Mouse (Mus musculus) kidney, embryonic 16.5 days (tissue): ENCODE data around the gene Amigo1. TPM values are rescaled to one million over a fixed set of nuclear protein-coding genes. Genes with fewer than 3 reads are reported as not detected.
A peak's percentile ranks its signal among the peaks of the same experiment; 100 is the strongest.

Experiments
- ATAC-seq: fragments of 200-750 bp; cut with Nextera tagmentation; 2 replicates; pipeline ENCODE4 v1.8.0; 2017; ENCODE audit warnings: moderate TSS enrichment; ENCODE audit not compliant: low FRiP score, low TSS enrichment
- H3K27ac ChIP-seq: fragments of 300-500 bp; sonication (generic); 2 replicates; pipeline ENCODE4 v1.5.1; 2014; ENCODE audit warnings: low read length
- H3K27me3 ChIP-seq: fragments of 300-500 bp; sonication (generic); 2 replicates; pipeline ENCODE4 v1.6.1; 2014; ENCODE audit warnings: low read length, control low read depth, mixed read lengths; ENCODE audit not compliant: insufficient read depth
- H3K36me3 ChIP-seq: fragments of 300-500 bp; sonication (generic); 2 replicates; pipeline ENCODE4 v1.6.1; 2014; ENCODE audit warnings: low read length, control low read depth, mixed read lengths; ENCODE audit not compliant: insufficient read depth
- H3K4me1 ChIP-seq: fragments of 300-500 bp; sonication (generic); 2 replicates; pipeline ENCODE4 v1.6.1; 2014; ENCODE audit warnings: low read length, control low read depth, mixed read lengths; ENCODE audit not compliant: insufficient read depth
- H3K4me2 ChIP-seq: fragments of 300-500 bp; sonication (generic); replicated peaks from 2 replicates; pipeline ENCODE4 v1.6.1; 2014; ENCODE audit warnings: low read depth, low read length
- H3K4me3 ChIP-seq: fragments of 300-500 bp; sonication (generic); 2 replicates; pipeline ENCODE4 v1.5.1; 2014; ENCODE audit warnings: mild to moderate bottlenecking, low read length
- H3K9ac ChIP-seq: fragments of 300-500 bp; sonication (generic); replicated peaks from 2 replicates; pipeline ENCODE4 v1.6.1; 2014; ENCODE audit warnings: low read length
- H3K9me3 ChIP-seq: fragments of 300-500 bp; sonication (generic); 2 replicates; pipeline ENCODE4 v1.6.1; 2016; ENCODE audit warnings: low read length, control low read depth
- WGBS: fragments of 180-500 bp; shearing (Covaris S2); extraction: QIAGEN DNeasy Blood & Tissue Kit; methylation state at CpG from one replicate; pipeline ENCODE4 v1.1.7; 2014; 5-methylcytosine and 5-hydroxymethylcytosine counted together
- polyA plus RNA-seq: library from polyadenylated mRNA; unstranded; fragments of >200 nt; fragmentation: Nextera tagmentation; extraction: Ambion mirVana; gene quantifications from 2 replicates; pipeline ENCODE4 v1.2.1, GENCODE M21; 2015

Gene Amigo1
- polyA plus RNA-seq, 1 experiment from 2014 or later: 5.8 TPM

DNA sequence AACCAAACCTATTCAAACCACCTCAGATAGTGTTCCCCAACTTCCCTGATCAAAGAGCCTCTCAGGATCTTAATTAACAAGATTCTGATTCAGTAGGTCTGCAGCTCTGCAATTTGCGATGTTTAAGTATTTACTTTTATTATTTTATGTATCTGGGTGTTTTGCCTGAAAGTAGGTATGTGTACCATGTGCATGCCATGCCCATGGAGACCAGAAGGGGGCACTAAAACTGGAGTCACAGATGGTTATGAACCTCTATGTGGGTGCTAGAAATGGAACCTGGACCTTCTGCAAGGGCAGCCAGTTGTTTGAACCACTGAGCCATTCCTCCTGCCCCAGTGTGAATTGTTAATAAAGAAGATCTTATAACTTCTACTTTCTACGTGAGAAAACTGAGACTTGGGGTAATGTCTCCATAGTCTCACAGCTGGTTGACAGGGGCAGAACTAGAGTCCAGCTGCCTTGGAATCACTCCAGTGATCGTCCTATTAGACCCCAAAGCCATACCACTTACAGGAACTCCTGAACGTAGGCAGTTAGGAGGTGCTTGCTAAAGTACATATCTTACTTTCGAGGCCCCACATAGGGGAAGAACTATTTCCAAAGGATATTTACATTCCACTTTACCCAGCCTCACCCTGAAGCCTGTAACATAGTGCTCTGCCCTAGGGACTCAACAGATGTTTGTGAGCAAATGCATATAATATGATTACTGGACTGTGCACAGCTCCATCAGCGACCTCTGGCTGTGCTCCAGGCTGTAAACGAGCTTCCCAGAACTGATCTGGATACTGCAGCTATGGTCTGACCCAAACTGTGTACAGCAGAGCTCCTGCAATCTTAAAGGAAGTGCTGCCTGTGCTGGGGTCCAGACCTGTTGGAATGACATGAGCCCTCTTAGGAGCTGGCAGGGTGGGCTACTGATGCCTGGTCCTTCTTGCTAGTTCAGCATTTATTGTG is 7.1 kb upstream of the Amigo1 start:
- H3K4me2 ChIP-seq: no peak overlapping the region
- no peaks in the 10 kb centered on the region for H3K9me3 ChIP-seq
- WGBS: 66% methylated on average over 7 of the region's 7 CpGs
- no peak overlapping the region for H3K4me3 ChIP-seq
- no peak; the same call in 1 of the 2 replicates for ATAC-seq
- H3K36me3 ChIP-seq: no peaks in the 10 kb centered on the region
- H3K27me3 ChIP-seq: no peaks in the 10 kb centered on the region
- H3K27ac ChIP-seq: no peak overlapping the region
- no peak overlapping the region for H3K9ac ChIP-seq
- H3K4me1 ChIP-seq: peaks cover 16% of the 10 kb centered on the region

DNA sequence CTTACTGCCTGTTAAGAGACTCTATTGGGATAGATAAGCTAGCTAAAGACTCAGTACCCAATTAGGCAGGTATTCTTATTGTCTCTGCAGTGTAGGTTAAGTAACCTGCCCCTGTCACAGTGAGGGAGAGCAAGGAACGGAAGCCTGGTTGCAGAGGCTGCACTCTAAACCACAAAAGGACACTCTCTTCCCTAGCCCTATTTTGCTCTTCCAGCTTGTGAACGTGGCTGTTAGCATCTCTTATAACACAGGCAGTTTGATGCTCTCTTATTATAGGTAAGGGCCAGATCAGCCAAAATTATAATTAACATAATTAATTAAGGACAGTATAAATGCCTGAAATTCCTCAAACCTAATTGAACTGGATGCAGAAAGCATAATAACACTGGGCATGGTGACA is 5.6 kb upstream of the Amigo1 start:
- H3K9me3 ChIP-seq: no peaks in the 10 kb centered on the region
- no peak overlapping the region for H3K27ac ChIP-seq
- ATAC-seq: no peak
- WGBS: 44% methylated on average over 2 of the region's 2 CpGs
- H3K4me3 ChIP-seq: no peak overlapping the region
- no peaks in the 10 kb centered on the region for H3K36me3 ChIP-seq
- no peak overlapping the region for H3K9ac ChIP-seq
- peaks cover 5% of the 10 kb centered on the region; the same call in 1 of the 2 replicates for H3K4me1 ChIP-seq
- no peak overlapping the region for H3K4me2 ChIP-seq
- no peaks in the 10 kb centered on the region; the same call in 1 of the 2 replicates for H3K27me3 ChIP-seq

DNA sequence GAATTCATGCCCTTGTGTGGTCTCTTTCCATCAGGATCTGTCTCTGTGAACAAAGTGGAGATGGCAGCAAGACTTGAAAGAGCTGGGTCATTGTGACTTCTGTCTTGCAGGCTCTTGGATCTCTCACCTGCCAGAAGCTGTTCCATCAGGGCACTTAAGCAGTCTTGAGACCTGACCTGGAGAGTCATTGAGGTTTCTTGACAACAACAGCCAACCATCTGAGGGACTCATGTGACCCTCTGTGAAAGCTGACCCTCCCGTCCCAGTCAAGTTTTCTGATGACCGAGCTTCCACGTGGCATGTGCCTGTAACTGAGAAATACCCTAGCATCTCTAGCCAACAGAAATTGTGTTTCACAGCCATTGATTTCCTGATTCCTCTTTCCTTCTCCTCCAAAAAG is 1.4 kb upstream of the Amigo1 start:
- Histone ChIP-seq H3K27ac (no peak overlapping the region), H3K27me3 (peaks cover 5% of the 10 kb centered on the region; the same call in 1 of the 2 replicates), H3K4me1 (peaks cover 11% of the 10 kb centered on the region), H3K9ac (no peak overlapping the region), H3K36me3 (no peaks in the 10 kb centered on the region), H3K4me2 (no peak overlapping the region), H3K4me3 (no peak overlapping the region), H3K9me3 (no peaks in the 10 kb centered on the region)
- 43% methylated on average over 3 of the region's 3 CpGs for WGBS
- no peak for ATAC-seq

DNA sequence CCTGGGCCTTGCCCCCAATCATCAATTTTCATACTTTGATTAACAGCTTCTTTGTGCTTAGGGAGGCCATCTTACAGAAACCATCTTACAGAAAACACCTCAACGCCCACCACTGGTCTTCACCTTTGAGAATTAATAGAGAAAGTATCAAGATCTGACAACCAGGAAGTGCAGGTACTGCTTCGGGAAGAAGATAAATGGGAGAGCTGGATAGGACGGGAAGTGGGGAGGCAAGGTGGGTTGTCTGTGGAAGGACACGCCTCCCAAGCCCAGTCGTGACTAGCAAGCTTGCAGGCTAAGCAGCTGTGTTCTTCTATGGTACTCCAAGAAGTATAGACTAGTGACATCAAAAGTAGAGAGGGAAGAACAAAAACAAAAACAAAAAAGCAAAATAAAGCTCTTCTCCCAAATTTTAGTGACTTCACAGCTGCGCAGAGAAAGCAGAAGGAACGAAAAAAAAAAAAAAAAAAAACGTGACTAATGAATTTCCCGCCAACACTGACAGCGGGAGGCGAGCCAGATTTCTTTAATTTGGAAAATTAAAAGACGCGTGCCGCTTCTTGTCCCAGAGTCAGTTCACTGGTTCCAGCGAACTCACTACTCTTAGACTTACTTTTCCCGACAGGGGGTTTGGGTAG is 556 bp upstream of the Amigo1 start:
- Histone ChIP-seq H3K27me3 (peaks cover 5% of the 10 kb centered on the region; the same call in 1 of the 2 replicates), H3K9ac (peak overlapping the region; percentile 82), H3K4me2 (peak overlapping the region; percentile 93), H3K4me3 (peak overlapping the region; percentile 73), H3K9me3 (no peaks in the 10 kb centered on the region), H3K27ac (no peak overlapping the region), H3K36me3 (no peaks in the 10 kb centered on the region), H3K4me1 (peaks cover 14% of the 10 kb centered on the region)
- WGBS: 2% methylated on average over 16 of the region's 16 CpGs
- no peak; the same call in 1 of the 2 replicates for ATAC-seq

DNA sequence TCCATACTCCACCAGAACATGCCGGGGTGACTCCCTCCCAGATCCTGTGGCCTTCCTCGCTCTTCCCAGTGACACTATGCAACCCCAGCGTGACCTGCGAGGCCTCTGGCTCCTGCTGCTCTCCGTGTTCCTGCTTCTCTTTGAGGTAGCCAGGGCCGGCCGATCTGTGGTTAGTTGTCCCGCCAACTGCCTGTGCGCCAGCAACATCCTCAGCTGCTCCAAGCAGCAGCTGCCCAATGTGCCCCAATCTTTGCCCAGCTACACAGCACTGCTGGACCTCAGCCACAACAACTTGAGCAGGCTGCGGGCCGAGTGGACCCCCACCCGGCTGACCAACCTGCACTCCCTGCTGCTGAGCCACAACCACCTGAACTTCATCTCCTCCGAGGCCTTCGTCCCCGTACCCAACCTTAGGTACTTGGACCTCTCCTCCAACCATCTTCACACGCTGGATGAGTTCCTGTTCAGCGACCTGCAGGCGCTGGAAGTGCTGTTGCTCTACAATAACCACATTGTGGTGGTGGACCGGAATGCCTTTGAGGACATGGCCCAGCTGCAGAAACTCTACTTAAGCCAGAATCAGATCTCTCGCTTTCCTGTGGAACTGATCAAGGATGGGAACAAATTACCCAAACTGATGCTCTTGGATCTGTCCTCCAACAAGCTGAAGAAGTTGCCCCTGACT is 1.1 kb downstream of the Amigo1 start:
- Histone ChIP-seq H3K4me2 (peak overlapping the region; percentile 93), H3K9ac (no peak overlapping the region; the same call in 1 of the 2 replicates), H3K27me3 (peaks cover 5% of the 10 kb centered on the region; the same call in 1 of the 2 replicates), H3K27ac (no peak overlapping the region), H3K4me3 (peak overlapping the region; percentile 73), H3K36me3 (no peaks in the 10 kb centered on the region), H3K9me3 (no peaks in the 10 kb centered on the region), H3K4me1 (peaks cover 14% of the 10 kb centered on the region)
- 58% methylated on average over 20 of the region's 20 CpGs for WGBS
- ATAC-seq: peak; percentile 27; the same call in 1 of the 2 replicates

DNA sequence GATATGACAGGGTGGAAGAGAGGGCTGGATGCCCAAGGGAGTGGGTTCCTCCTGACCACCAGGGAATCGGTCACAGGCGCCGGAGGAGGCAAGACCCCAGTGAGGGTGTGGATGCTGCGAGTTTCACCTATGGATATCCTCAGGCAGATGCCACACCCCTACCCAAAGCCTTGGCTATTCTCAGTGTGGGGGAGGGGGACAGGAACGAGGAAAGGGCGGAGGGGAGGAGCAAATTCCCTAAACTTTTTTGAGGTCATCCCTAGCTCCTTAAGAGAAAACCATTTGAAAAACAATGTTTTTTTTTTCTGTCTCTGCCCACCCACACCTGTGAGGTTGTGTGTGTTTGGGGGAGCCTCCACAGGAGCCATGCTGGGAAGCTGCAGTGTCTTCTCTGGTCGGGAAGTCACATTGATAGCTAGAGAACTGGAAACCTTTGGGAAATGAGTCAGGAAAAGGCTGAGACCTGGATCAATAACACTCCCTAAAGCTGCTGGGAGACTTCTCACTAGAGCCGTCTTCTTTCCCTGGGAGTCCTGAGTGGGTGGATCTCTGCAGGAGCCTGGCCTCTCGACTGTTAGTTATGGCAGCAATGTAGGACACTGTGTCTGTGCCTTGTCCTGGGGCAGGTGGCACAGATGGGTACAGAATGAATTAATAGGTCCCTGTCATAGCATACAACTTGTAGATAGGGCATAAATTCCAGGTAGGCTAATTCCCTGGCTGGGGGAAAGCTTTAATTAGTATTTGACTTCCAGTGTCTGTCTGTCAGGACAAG is 2.8 kb downstream of the Amigo1 start:
- 60% methylated on average over 9 of the region's 9 CpGs for WGBS
- ATAC-seq: no peak
- Histone ChIP-seq H3K36me3 (no peaks in the 10 kb centered on the region), H3K4me3 (no peak overlapping the region), H3K27ac (no peak overlapping the region), H3K4me1 (peaks cover 14% of the 10 kb centered on the region), H3K9ac (no peak overlapping the region), H3K4me2 (no peak overlapping the region), H3K27me3 (peaks cover 5% of the 10 kb centered on the region; the same call in 1 of the 2 replicates), H3K9me3 (no peaks in the 10 kb centered on the region)

DNA sequence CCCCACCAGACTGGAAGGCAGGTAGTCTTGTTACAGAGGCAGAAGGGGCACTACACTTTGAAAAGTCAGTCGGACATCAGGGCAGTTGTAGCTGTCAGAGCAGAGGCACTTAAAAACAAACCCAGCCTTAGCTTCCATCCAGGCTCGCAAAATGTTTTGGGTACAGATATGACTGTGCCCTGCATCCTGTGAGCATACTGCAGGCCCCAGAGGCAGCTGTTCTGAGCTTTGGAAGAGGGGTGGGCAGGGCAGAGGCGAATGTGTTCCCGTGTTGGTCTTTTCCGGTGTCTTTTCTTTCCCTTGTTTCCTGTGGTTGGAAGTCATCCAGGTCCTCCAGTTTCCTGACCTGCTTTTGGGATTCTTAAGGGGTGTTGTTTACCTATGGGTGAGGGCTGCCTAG is 3.8 kb downstream of the Amigo1 start:
- Histone ChIP-seq H3K36me3 (no peaks in the 10 kb centered on the region), H3K4me1 (peaks cover 15% of the 10 kb centered on the region), H3K27me3 (peaks cover 5% of the 10 kb centered on the region; the same call in 1 of the 2 replicates), H3K4me3 (no peak overlapping the region), H3K9me3 (no peaks in the 10 kb centered on the region), H3K9ac (no peak overlapping the region), H3K27ac (no peak overlapping the region), H3K4me2 (0 out of 2 replicates have a peak overlapping the region, but pooled peaks have one; percentile 10)
- ATAC-seq: no peak
- 57% methylated on average over 5 of the region's 5 CpGs for WGBS

DNA sequence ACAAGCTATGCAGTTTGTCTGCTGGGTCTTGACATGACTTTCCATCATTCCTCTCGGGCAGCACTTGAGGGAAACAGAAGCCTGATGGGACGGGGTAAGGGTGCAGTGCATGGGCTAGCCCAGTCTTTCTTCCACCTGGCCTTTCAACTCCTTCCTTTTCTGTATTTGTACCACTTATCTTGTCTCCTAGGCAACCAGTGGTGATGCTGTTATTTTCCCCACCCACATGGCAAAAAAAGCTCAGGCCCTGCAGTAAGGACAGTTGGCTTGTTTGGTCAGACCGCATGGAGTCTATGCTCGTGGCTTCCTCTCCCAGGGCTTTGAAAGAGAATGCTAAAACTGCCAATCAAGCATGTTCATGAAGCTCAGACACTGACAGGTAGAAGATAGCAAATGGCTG is 7.6 kb downstream of the Amigo1 start:
- no peaks in the 10 kb centered on the region for H3K9me3 ChIP-seq
- 73% methylated on average over 4 of the region's 4 CpGs for WGBS
- no peaks in the 10 kb centered on the region for H3K27me3 ChIP-seq
- no peak overlapping the region for H3K4me3 ChIP-seq
- no peak for ATAC-seq
- no peaks in the 10 kb centered on the region for H3K36me3 ChIP-seq
- no peak overlapping the region for H3K27ac ChIP-seq
- H3K4me1 ChIP-seq: peaks cover 35% of the 10 kb centered on the region
- no peak overlapping the region for H3K9ac ChIP-seq
- no peak overlapping the region for H3K4me2 ChIP-seq

DNA sequence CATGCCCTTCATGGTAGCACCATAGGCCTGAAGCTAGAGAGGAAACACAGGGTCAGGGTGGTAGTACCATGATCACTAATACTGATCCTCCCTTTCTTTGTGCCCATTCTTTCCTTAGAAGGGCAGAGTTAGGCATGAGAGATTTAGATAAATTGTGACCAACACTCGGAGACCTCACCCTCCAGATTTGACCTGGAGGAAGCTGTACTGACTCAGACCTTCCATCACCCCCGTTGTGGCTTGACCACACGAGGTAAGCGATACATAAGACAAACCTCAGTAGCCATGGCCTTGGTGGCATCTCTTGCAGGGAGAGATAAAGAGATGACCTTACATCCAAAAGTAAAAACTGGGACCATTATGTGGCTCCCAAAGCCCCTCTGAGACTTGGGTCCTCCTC is 9.2 kb downstream of the Amigo1 start:
- Histone ChIP-seq H3K4me2 (no peak overlapping the region), H3K9ac (0 out of 2 replicates have a peak overlapping the region, but pooled peaks have one; percentile 25), H3K9me3 (no peaks in the 10 kb centered on the region), H3K27me3 (no peaks in the 10 kb centered on the region), H3K36me3 (no peaks in the 10 kb centered on the region), H3K4me3 (no peak overlapping the region), H3K4me1 (peaks cover 36% of the 10 kb centered on the region), H3K27ac (peak overlapping the region; percentile 37; the same call in 1 of the 2 replicates)
- 76% methylated on average over 4 of the region's 4 CpGs for WGBS
- no peak for ATAC-seq
